Mouse (Mus musculus) ES-Bruce4 (cell line): ENCODE data around the gene Tceal7.

Experiments
- CTCF ChIP-seq: IDR thresholded peaks from one replicate; pipeline ENCODE4 v1.8.1; 2011; ENCODE audit warnings: low read depth, low read length
- POLR2A ChIP-seq: IDR thresholded peaks from one replicate; pipeline ENCODE4 v1.8.1; 2011; ENCODE audit warnings: low read length; ENCODE audit not compliant: insufficient read depth

DNA sequence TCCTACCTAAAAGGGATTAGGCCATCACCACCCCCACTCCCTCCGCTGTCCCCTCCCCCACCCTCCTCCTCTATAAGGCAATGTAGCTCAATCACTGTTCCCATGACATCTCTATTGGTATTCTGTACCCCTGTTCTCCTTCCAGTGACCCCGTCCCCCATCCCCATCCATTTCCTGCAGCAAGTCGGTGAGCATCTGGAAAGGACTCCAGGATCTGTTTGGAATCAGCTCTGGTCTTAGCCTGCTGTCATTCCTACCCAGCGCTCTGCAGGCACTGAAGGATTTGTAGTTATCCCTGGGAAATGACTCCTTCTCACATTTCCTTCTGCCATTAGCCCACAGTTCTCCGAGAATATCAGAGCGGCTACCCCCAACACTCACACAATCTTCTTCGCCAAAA, 11.3 kb upstream of the Tceal7 start:
- TF ChIP-seq POLR2A (no peak), CTCF (no peak)
